Mouse (Mus musculus): ENCODE measurements around the gene Ccdc158.

- TF ChIP-seq CHD2 (IDR thresholded peaks at IDR 0.05; ENCODE audit: low read depth, low read length) (no peak), MAFK (IDR thresholded peaks at IDR 0.05; ENCODE audit: insufficient read depth, low read depth, low read length) (no peak), HCFC1 (IDR thresholded peaks at IDR 0.05; ENCODE audit: borderline replicate concordance, insufficient read depth, low read length) (no peak)
Measured at GRCm38 (mm10) chr5:92621883-92622282, 53.2 kb downstream of the Ccdc158 start.

All from ES-E14 (cell line).